Mouse (Mus musculus): ENCODE data around the gene Zpld1.

Gene Zpld1

DNA sequence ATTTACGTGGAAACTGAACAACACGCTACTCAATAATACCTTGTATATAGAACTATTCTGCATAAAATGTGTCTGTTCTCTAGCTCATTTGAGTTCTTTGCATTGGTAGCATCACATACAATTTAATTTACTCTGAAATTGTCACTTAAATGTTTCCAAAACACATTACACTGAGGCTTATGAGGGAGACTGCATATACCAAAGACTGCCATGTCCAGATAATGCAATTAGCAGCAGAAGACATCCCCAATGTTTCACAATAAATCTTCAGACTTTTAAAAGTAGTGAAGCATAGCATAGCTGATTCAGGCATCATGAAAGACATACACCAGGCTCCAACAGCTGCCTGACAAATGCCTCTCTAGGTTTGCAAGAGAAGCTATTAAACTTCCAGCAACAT, at the start of gene Zpld1:
TSS of gene Zpld1 (minus strand) at position 101 of the 400 bp plus-strand sequence.
- DNase-seq (ENCODE audit: low read depth, low spot score), result no peak

GRCm38 (mm10) chr16:55345644-55346043, 47.9 kb upstream of the Zpld1 start:
- DNase-seq (ENCODE audit: low read depth, low spot score), result no peak

- DNase-seq (ENCODE audit: low read depth, low spot score), result peak; percentile 4
These were observed 24.0 kb upstream of the Zpld1 start for GRCm38 (mm10) chr16:55321542-55322514.

GRCm38 (mm10) chr16:55316996-55317395, 19.2 kb upstream of the Zpld1 start:
- DNase-seq (ENCODE audit: low read depth, low spot score), result no peak

DNA sequence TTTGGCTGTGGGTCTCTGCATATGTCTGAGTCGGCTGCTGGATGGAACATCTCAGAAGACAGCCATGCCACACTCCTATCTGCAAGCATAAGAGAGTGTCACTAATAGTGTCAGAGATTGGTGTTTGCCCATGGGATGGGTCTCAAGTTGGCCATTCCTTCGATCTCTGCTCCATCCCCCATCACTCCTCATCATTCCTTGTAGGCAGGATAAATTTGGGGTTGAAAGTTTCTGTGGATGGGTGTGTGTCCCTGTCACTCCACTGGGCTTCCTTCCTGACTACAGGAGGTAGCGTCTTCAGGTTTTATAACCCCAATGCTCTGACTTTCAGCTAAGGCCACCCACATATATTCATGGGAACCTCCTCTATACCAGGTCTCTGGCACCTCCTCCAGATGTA, 14.3 kb upstream of the Zpld1 start:
- no peak for DNase-seq (ENCODE audit: low read depth, low spot score)

DNA sequence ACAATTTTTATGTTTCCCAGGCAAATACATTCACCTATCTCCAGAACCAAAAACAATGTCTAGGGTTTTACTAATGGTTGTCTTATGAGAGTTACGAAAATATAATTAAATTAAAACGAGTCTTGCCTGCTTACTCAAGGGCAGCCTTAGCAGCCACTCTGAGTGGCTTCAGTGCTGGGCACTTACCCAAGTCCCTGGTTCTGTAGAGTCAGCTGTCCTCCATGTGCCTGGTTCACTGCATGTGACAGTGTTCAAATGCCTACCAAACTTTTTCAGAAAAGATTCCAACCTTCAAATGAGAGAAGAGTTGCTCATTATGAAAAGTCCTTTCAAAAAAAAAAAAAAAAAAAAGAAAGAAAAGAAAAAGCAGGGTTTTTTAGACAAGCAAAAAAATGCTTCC, 15.1 kb downstream of the Zpld1 start:
- no peak for DNase-seq (ENCODE audit: low read depth, low spot score)

DNA sequence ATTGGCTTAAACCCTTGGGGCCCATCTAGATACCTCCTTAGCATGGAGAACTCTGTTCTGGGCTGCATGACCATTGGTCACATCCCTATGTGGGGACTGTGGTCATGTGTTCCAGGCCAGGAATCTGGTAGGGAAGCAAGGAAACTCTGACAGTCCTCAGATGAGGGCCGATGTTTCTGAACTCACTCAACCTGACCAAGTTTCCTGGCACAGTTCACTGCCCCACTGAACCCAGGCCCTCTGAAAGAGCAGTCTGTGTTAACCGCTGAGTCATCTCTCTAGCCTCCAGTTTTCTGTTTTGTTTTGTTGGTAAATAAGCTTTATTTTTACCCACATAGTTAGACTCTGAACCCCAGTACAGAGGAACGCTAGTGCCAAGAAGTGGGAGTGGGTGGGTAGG, 20.3 kb downstream of the Zpld1 start:
- DNase-seq (ENCODE audit: low read depth, low spot score), result no peak

- no peak for DNase-seq (ENCODE audit: low read depth, low spot score)
These were observed 32.5 kb downstream of the Zpld1 start for GRCm38 (mm10) chr16:55265281-55265680.

GRCm38 (mm10) chr16:55260862-55261574, 36.8 kb downstream of the Zpld1 start:
- no peak for DNase-seq (ENCODE audit: low read depth, low spot score)

GRCm38 (mm10) chr16:55259719-55260118, 38.1 kb downstream of the Zpld1 start:
- no peak for DNase-seq (ENCODE audit: low read depth, low spot score)

- DNase-seq (ENCODE audit: low read depth, low spot score), result no peak
These were observed 56.8 kb downstream of the Zpld1 start for GRCm38 (mm10) chr16:55240996-55241395.

DNA sequence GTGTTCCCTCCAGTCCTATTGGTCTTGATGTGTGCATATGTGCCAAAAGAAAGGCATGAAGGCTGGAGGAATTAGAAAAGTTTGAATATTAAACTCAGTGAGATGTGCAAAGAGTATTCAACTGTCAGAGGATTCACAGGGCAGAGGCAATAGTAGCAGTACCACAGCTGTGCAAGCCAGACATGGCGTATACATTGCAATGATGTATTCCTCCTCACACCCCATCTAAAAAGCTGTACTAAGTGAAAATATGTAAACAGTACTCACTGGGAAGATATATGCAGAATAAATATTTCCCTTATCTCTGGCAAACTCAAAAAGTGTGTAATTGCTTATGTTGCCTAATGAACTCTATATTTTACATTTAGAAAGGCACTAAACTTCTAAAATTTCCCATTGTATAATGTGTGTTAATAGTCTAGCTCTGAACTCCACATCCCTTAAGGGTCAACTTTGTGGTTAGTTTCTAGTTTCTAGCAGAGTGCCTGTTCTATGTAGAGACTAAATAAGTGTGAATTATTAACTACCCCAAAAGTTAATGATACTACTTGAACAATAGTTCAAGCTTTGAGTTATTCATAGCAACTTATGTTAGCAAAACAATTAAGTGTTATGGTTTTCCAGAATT, 68.7 kb downstream of the Zpld1 start:
- DNase-seq (ENCODE audit: low read depth, low spot score), result no peak

- no peak for DNase-seq (ENCODE audit: low read depth, low spot score)
These were observed 93.8 kb downstream of the Zpld1 start for GRCm38 (mm10) chr16:55203945-55204344.

GRCm38 (mm10) chr16:55190397-55190796, 107.4 kb downstream of the Zpld1 start:
- DNase-seq (ENCODE audit: low read depth, low spot score), result no peak

DNA sequence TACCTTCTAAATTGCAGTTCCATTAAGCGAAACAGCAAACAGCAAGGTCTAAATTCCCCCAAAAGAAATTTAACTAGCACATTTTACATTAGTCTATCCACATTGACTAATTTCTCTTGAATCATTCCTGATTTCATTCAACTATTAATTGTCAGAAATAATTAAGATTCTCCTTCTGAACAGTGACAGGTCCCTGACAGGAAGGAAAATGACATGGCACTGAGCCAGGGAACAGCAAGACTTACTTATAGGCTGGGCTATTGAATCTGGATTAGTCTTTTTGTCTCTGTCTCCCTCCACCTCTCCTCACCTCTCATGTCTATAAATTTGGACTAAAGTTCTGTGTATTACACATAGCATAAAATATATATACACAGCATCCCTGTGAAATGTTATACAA, 112.4 kb downstream of the Zpld1 start:
- no peak for DNase-seq (ENCODE audit: low read depth, low spot score)

Data from ZHBTc4 (cell line).